Mouse (Mus musculus): Measurements from ENCODE around the gene Fank1. TPM values are rescaled to one million over a fixed set of nuclear protein-coding genes. Genes with fewer than 3 reads are reported as not detected.

The Fank1 gene
- polyA plus RNA-seq, 1 experiment from 2014 or later, result 2.2 TPM

Other genes starting within 250 kb of the Fank1 start
- not detected in 2 replicates for gene Tex36, start 174.7 kb upstream of the Fank1 start, polyA plus RNA-seq (2014; fragmentation: Nextera tagmentation; extraction: Ambion mirVana)
- 29.0 and 34.0 TPM in 2 replicates for gene Edrf1, start 139.3 kb upstream of the Fank1 start, polyA plus RNA-seq (2014; fragmentation: Nextera tagmentation; extraction: Ambion mirVana)
- not detected in 2 replicates for gene Mmp21, start 96.8 kb upstream of the Fank1 start, polyA plus RNA-seq (2014; fragmentation: Nextera tagmentation; extraction: Ambion mirVana)
- 160 TPM in 2 replicates for gene Bccip, start 67.5 kb upstream of the Fank1 start, polyA plus RNA-seq (2014; fragmentation: Nextera tagmentation; extraction: Ambion mirVana)
- 39.5 and 42.8 TPM in 2 replicates for gene Uros, start 66.8 kb upstream of the Fank1 start, polyA plus RNA-seq (2014; fragmentation: Nextera tagmentation; extraction: Ambion mirVana)
- 43.7 and 48.8 TPM in 2 replicates for gene Dhx32, start 5.9 kb downstream of the Fank1 start, polyA plus RNA-seq (2014; fragmentation: Nextera tagmentation; extraction: Ambion mirVana)